Mouse (Mus musculus) CH12.LX (cell line): ENCODE measurements around the gene Slc12a6. TPM values are rescaled to one million over a fixed set of nuclear protein-coding genes. Genes with fewer than 3 reads are reported as not detected.

Experiments
- DNase-seq: peaks from one replicate; pipeline ENCODE4 v3.0.0-alpha.2; 2013; ENCODE audit errors: extremely low read depth
- H3K27ac ChIP-seq: 2 replicates; pipeline ENCODE4 v1.5.1; 2012; ENCODE audit warnings: low read depth, mild to moderate bottlenecking, control low read depth, moderate library complexity; ENCODE audit not compliant: insufficient read depth
- H3K27me3 ChIP-seq: replicated peaks from 2 replicates; pipeline ENCODE3; 2012; ENCODE audit warnings: inconsistent platforms
- H3K36me3 ChIP-seq, 2 experiments: replicated peaks in 1 of 2; 2 replicates each; pipeline versions ENCODE3 to v1.6.1; 2012; ENCODE audit warnings: inconsistent platforms in 1 of 2, low read length in 1 of 2, mild to moderate bottlenecking in 1 of 2, mixed read lengths in 1 of 2, moderate library complexity in 1 of 2; ENCODE audit not compliant: control insufficient read depth in 1 of 2, insufficient read depth in 1 of 2
- H3K4me1 ChIP-seq, 2 experiments: 2 replicates each; pipeline ENCODE4 v1.6.1; 2012; ENCODE audit warnings: inconsistent platforms in 1 of 2, moderate library complexity in 1 of 2; ENCODE audit not compliant: insufficient read depth in 2 of 2, control insufficient read depth in 1 of 2
- H3K4me2 ChIP-seq: 2 replicates; pipeline ENCODE4 v1.6.1; 2012; ENCODE audit warnings: low read depth, mild to moderate bottlenecking, control low read depth; ENCODE audit not compliant: poor library complexity, insufficient read depth, severe bottlenecking
- H3K4me3 ChIP-seq, 3 experiments: fragments of 150-350 bp in 1 of 3; sonication (generic) in 1 of 3; replicated peaks in 1 of 3; 2 replicates each; pipeline versions ENCODE3 to v1.5.1; 2011 to 2012; ENCODE audit warnings: low read depth in 2 of 3, low read length in 2 of 3, mild to moderate bottlenecking in 2 of 3, moderate library complexity in 2 of 3, control low read depth in 1 of 3, improper control_type of control experiment in 1 of 3, inconsistent platforms in 1 of 3, mixed read lengths in 1 of 3; ENCODE audit not compliant: poor library complexity in 1 of 3
- H3K79me2 ChIP-seq: replicated peaks from 2 replicates; pipeline ENCODE4 v1.6.1; 2012; ENCODE audit warnings: mild to moderate bottlenecking, moderate library complexity; ENCODE audit not compliant: control insufficient read depth, poor library complexity, insufficient read depth, severe bottlenecking; ENCODE audit errors: extremely low read depth
- H3K9ac ChIP-seq: 2 replicates; pipeline ENCODE4 v1.6.1; 2012; ENCODE audit warnings: low read depth, mild to moderate bottlenecking, control low read depth, moderate library complexity; ENCODE audit not compliant: insufficient read depth
- H3K9me3 ChIP-seq: replicated peaks from 2 replicates; pipeline ENCODE3; 2012; ENCODE audit warnings: low read length, inconsistent platforms, mixed read lengths
- BHLHE40 ChIP-seq: IDR thresholded peaks from 2 replicates; pipeline ENCODE4 v1.6.1; 2011; ENCODE audit warnings: mild to moderate bottlenecking, low read depth, low read length, improper control_type of control experiment
- CHD2 ChIP-seq: IDR thresholded peaks from 2 replicates; pipeline ENCODE4 v1.6.1; 2011; ENCODE audit warnings: low read length, improper control_type of control experiment
- ELF1 ChIP-seq: IDR thresholded peaks from 2 replicates; pipeline ENCODE4 v1.6.1; 2014; ENCODE audit warnings: low read depth, mild to moderate bottlenecking, inconsistent platforms, low read length, improper control_type of control experiment
- ETS1 ChIP-seq: conservative IDR thresholded peaks from 2 replicates; pipeline ENCODE4 v1.6.1; 2012; ENCODE audit warnings: low read depth, mild to moderate bottlenecking, inconsistent platforms, low read length, improper control_type of control experiment, moderate library complexity
- GABPA ChIP-seq: IDR thresholded peaks from 2 replicates; pipeline ENCODE4 v1.6.1; 2012; ENCODE audit warnings: low read depth, low read length, improper control_type of control experiment, inconsistent platforms; ENCODE audit not compliant: insufficient replicate concordance
- IRF4 ChIP-seq: IDR thresholded peaks from 2 replicates; pipeline ENCODE4 v1.6.1; 2014; ENCODE audit warnings: low read depth, mild to moderate bottlenecking, inconsistent platforms, low read length, improper control_type of control experiment
- JUND ChIP-seq: conservative IDR thresholded peaks from 2 replicates; pipeline ENCODE4 v1.6.1; 2011; ENCODE audit warnings: low read depth, low read length, improper control_type of control experiment
- MYC ChIP-seq: IDR thresholded peaks from 2 replicates; pipeline ENCODE4 v1.6.1; 2011; ENCODE audit warnings: low read depth, mild to moderate bottlenecking, improper control_type of control experiment, low read length
- NELFE ChIP-seq: IDR thresholded peaks from 2 replicates; pipeline ENCODE4 v1.6.1; 2011; ENCODE audit warnings: low read depth, low read length, improper control_type of control experiment
- RAD21 ChIP-seq: IDR thresholded peaks from 2 replicates; pipeline ENCODE4 v1.6.1; 2011; ENCODE audit warnings: low read depth, mild to moderate bottlenecking, low read length, improper control_type of control experiment, moderate library complexity
- RCOR1 ChIP-seq: conservative IDR thresholded peaks from 2 replicates; pipeline ENCODE4 v1.6.1; 2012; ENCODE audit warnings: low read depth, mild to moderate bottlenecking, inconsistent platforms, low read length, improper control_type of control experiment
- SMC3 ChIP-seq: IDR thresholded peaks from 2 replicates; pipeline ENCODE4 v1.6.1; 2011; ENCODE audit warnings: low read depth, low read length, improper control_type of control experiment
- TBP ChIP-seq: conservative IDR thresholded peaks from 2 replicates; pipeline ENCODE4 v1.6.1; 2011; ENCODE audit warnings: low read depth, low read length, improper control_type of control experiment
- TCF12 ChIP-seq: IDR thresholded peaks from 2 replicates; pipeline ENCODE4 v1.6.1; 2014; ENCODE audit warnings: low read depth, mild to moderate bottlenecking, inconsistent platforms, low read length, improper control_type of control experiment
- UBTF ChIP-seq: IDR thresholded peaks from 2 replicates; pipeline ENCODE4 v1.6.1; 2012; ENCODE audit warnings: low read depth, mild to moderate bottlenecking, inconsistent platforms, low read length, improper control_type of control experiment, moderate library complexity
- USF1 ChIP-seq: IDR thresholded peaks from 2 replicates; pipeline ENCODE4 v1.6.1; 2014; ENCODE audit warnings: low read depth, mild to moderate bottlenecking, inconsistent platforms, low read length, improper control_type of control experiment
- ZC3H11A ChIP-seq: IDR thresholded peaks from 2 replicates; pipeline ENCODE4 v1.6.1; 2012; ENCODE audit warnings: low read depth, mild to moderate bottlenecking, inconsistent platforms, low read length, improper control_type of control experiment
- ZKSCAN1 ChIP-seq: IDR thresholded peaks from 2 replicates; pipeline ENCODE4 v1.6.1; 2012; ENCODE audit warnings: low read depth, inconsistent platforms, low read length, improper control_type of control experiment, borderline replicate concordance
- ZMIZ1 ChIP-seq: IDR thresholded peaks from 2 replicates; pipeline ENCODE4 v1.6.1; 2012; ENCODE audit warnings: low read depth, mild to moderate bottlenecking, inconsistent platforms, low read length, improper control_type of control experiment
- ZNF384 ChIP-seq: IDR thresholded peaks from 2 replicates; pipeline ENCODE4 v1.6.1; 2012; ENCODE audit warnings: low read depth, low read length, improper control_type of control experiment, inconsistent platforms
- dilution Hi-C: fragments of 300-500 bp; cut with MboI; formaldehyde crosslinking; loops from 2 replicates; pipeline ENCODE4 v1.14.3; 2020; ENCODE audit warnings: low sequenced_read_pairs; ENCODE audit not compliant: extremely low pct_unique_long_range_greater_than_20kb, extremely low pct_ligation_motif_present
- in situ Hi-C: fragments of 300-500 bp; cut with MboI; formaldehyde crosslinking; loops from 3 replicates; pipeline ENCODE4 v1.14.3; 2019; ENCODE audit warnings: low sequenced_read_pairs, low pct_ligation_motif_present, low pct_unique_long_range_greater_than_20kb, mixed read lengths
- polyA plus RNA-seq: library from polyadenylated mRNA; unstranded; fragments of >175 nt; gene quantifications from 2 replicates; pipeline ENCODE4 v1.2.1, GENCODE M21; 2012; ENCODE audit warnings: low read depth; ENCODE audit not compliant: insufficient read length
- total RNA-seq, 2 experiments: library from RNA; depleted of rRNA; stranded (reverse); fragments of 300-350 nt in 1 of 2; fragments of >200 nt in 1 of 2; gene quantifications; 2 replicates each; pipeline ENCODE4 v1.2.3; 2012 to 2014

Slc12a6 gene
- total and polyA plus RNA-seq, 3 experiments = 7.8 to 14.8 (median 10.5) TPM

DNA sequence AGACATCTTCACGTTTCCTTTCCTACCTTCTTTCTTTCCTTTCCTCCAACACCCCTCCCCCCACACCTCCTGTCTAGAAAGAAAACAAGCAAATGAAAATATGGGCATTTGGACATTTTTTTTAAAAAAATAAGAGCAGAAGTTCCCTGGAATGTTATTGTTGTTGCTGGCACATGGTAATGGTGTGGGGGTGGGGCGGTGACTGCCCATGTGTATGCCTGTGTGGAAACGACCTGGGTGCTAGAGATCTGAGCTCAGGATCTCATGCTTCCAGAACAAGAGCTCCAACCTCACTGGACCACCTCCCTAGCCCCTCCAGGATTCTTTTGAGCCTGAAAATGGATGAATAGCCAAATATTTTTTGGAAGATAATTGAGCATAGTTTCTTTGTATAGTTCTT lies 75.5 kb downstream of the Slc12a6 start:
- peaks cover 37 to 52% of the 10 kb centered on the region in 2 experiments for H3K36me3 ChIP-seq
- no peak for DNase-seq
- H3K27ac ChIP-seq = no peak overlapping the region
- H3K27me3 ChIP-seq = no peaks in the 10 kb centered on the region
- H3K4me1 ChIP-seq = no peaks in the 10 kb centered on the region
- H3K4me3 ChIP-seq = no peak overlapping the region
- dilution Hi-C loops (no loop called here), in situ Hi-C loops (no loop called here)
- no peak overlapping the region for H3K4me2 ChIP-seq
- no peak overlapping the region for H3K9ac ChIP-seq
- H3K79me2 ChIP-seq = no peaks in the 10 kb centered on the region
- TF ChIP-seq CHD2 = no peak
- TF ChIP-seq TCF12 = no peak
- no peak for TF ChIP-seq USF1
- TF ChIP-seq ETS1 = no peak
- TF ChIP-seq NELFE = no peak
- TF ChIP-seq ZMIZ1 = no peak
- TF ChIP-seq MYC = no peak
- TF ChIP-seq UBTF = no peak
- TF ChIP-seq RCOR1 = no peak
- no peak for TF ChIP-seq SMC3
- no peak for TF ChIP-seq RAD21
- H3K9me3 ChIP-seq = no peaks in the 10 kb centered on the region

DNA sequence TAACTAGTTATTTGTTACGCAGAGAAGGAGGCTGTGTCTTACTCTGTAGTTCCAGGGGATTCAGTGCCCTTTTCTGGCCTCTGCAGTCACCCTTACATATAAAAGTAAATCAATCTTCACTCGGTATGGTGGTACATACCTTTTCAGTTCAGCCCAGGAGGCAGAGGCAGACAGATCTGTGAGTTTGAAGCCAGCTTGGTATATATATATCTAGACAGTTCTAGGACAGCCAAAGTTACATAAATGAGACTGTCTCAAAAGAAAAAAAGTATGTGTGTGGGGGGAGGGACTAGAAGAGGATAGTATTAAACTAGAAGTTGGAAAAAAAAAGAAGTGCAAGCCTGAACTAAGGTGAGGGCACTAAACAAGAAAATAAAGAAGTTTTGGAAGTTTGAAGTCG lies 82.6 kb downstream of the Slc12a6 start:
- Histone ChIP-seq H3K4me2 (no peak overlapping the region), H3K4me3 (no peak overlapping the region), H3K27ac (no peak overlapping the region), H3K79me2 (no peaks in the 10 kb centered on the region), H3K4me1 (no peaks in the 10 kb centered on the region), H3K9me3 (no peaks in the 10 kb centered on the region), H3K36me3 (peaks cover 31 to 69% of the 10 kb centered on the region in 2 experiments), H3K27me3 (no peaks in the 10 kb centered on the region)
- in situ Hi-C loops = no loop called here
- no peak for DNase-seq
- dilution Hi-C loops = no loop called here
- TF ChIP-seq RAD21 = no peak
- TF ChIP-seq JUND = no peak
- TF ChIP-seq GABPA = no peak
- TF ChIP-seq ZC3H11A = no peak
- TF ChIP-seq ELF1 = no peak
- no peak for TF ChIP-seq BHLHE40
- no peak for TF ChIP-seq IRF4
- no peak for TF ChIP-seq TBP
- TF ChIP-seq MYC = no peak
- no peak for TF ChIP-seq UBTF
- TF ChIP-seq ZKSCAN1 = no peak
- no peak for TF ChIP-seq ZNF384
- TF ChIP-seq, all 38 proteins: peak for 0
- no peak overlapping the region for H3K9ac ChIP-seq
